Mouse (Mus musculus) gastrocnemius, adult 2 months (tissue): Measurements from ENCODE around the gene Alas2. TPM values are rescaled to one million over a fixed set of nuclear protein-coding genes. Genes with fewer than 3 reads are reported as not detected.

Source experiments
- DNase-seq: peaks from one replicate; pipeline ENCODE4 v3.0.0; 2022
- H3K27ac ChIP-seq: fragments of 200-600 bp; 2 replicates; pipeline ENCODE4 v1.8.1; 2022; ENCODE audit warnings: mild to moderate bottlenecking
- H3K4me3 ChIP-seq: fragments of 200-600 bp; 2 replicates; pipeline ENCODE4 v1.8.1; 2022; ENCODE audit warnings: mild to moderate bottlenecking, moderate library complexity
- CTCF ChIP-seq: fragments of 200-600 bp; IDR thresholded peaks from 2 replicates; pipeline ENCODE4 v1.8.1; 2022; ENCODE audit warnings: antibody characterized with exemption, mild to moderate bottlenecking, moderate library complexity
- intact Hi-C: fragments of 180-260 bp; cut with DNase I; formaldehyde crosslinking; loops from one replicate; pipeline ENCODE4 v1.15.1; 2025
- microRNA-seq: library from miRNA; unstranded; fragments of <30 nt; microRNA quantifications from one replicate; pipeline ENCODE4 v1.2.0, GENCODE M21; 2021
- total RNA-seq, 2 experiments: library from RNA; stranded (reverse); gene quantifications; 2 replicates each; pipeline ENCODE4 v1.2.3; 2021

The Alas2 gene
- total RNA-seq, 2 experiments from 2014 or later: 2.4 to 3.2 TPM

- no peak overlapping the region for H3K4me3 ChIP-seq
- intact Hi-C loops: no loop called here
- no peak for DNase-seq
- no peak overlapping the region for H3K27ac ChIP-seq
- no peak for TF ChIP-seq CTCF
These were observed 37.9 kb downstream of the Alas2 start for GRCm38 (mm10) chrX:150585116-150585515.

- intact Hi-C loops: no loop called here
- peak; percentile 87 for DNase-seq
- Histone ChIP-seq H3K4me3 (peak within 1 kb of the TSS; percentile 76), H3K27ac (peak within 1 kb of the TSS; percentile 84)
- peak; percentile 44 for TF ChIP-seq CTCF
These were observed 41.0 kb downstream of the Alas2 start, which contains the start of gene Pfkfb1 for GRCm38 (mm10) chrX:150588023-150588764. Pfkfb1 (plus strand) TSS chrX:150588229.

GRCm38 (mm10) chrX:150589696-150590095 is 42.5 kb downstream of the Alas2 start, which contains the start of gene Apex2:
Apex2 (minus strand) TSS chrX:150589868.
- H3K4me3 ChIP-seq: peak within 1 kb of the TSS; percentile 76
- TF ChIP-seq CTCF: no peak
- intact Hi-C loops: loop anchor here (10.0 kb wide), 1 partner anchor 365 kb away; no protein-coding TSS in a partner anchor
- DNase-seq: peak; percentile 32
- peak within 1 kb of the TSS; percentile 84 for H3K27ac ChIP-seq

- Histone ChIP-seq H3K27ac (peak overlapping the region; percentile 84), H3K4me3 (peak overlapping the region; percentile 60)
- peak; percentile 39 for DNase-seq
- intact Hi-C loops: loop anchor here (10.0 kb wide), 1 partner anchor 361 kb away; no protein-coding TSS in a partner anchor
- TF ChIP-seq CTCF: no peak
These were observed 46.3 kb downstream of the Alas2 start for GRCm38 (mm10) chrX:150593266-150594035.

- DNase-seq: no peak
- intact Hi-C loops: loop anchor here (10.0 kb wide), 1 partner anchor 361 kb away; no protein-coding TSS in a partner anchor
- TF ChIP-seq CTCF: no peak
- Histone ChIP-seq H3K27ac (peak overlapping the region; percentile 84), H3K4me3 (peak overlapping the region; percentile 60)
These were observed 47.0 kb downstream of the Alas2 start for GRCm38 (mm10) chrX:150594176-150594575.

GRCm38 (mm10) chrX:150595016-150595760 is 48.0 kb downstream of the Alas2 start:
- Histone ChIP-seq H3K4me3 (peak overlapping the region; percentile 60), H3K27ac (peak overlapping the region; percentile 84)
- TF ChIP-seq CTCF: no peak
- intact Hi-C loops: loop anchor here (10.0 kb wide), 1 partner anchor 360 kb away; no protein-coding TSS in a partner anchor
- DNase-seq: peak; percentile 34

GRCm38 (mm10) chrX:150598882-150599281 is 51.7 kb downstream of the Alas2 start:
- intact Hi-C loops: loop anchor here (10.0 kb wide), 1 partner anchor 356 kb away; no protein-coding TSS in a partner anchor

More at GRCm38 (mm10) chrX:150598882-150599281, 51.7 kb downstream of the Alas2 start:
- H3K4me3 ChIP-seq: no peak overlapping the region
- TF ChIP-seq CTCF: no peak
- peak overlapping the region; percentile 35; the same call in 1 of the 2 replicates for H3K27ac ChIP-seq
- DNase-seq: no peak

Small RNA genes within 50 kb of the gene (microRNA-seq; reads per million reads assigned to microRNA genes)
- gene Mir3620: not detected

Other genes starting within 250 kb of the Alas2 start
- gene Tmem29, start 88.2 kb upstream of the Alas2 start, total RNA-seq: 1 to 10 TPM; 6.0 to 8.6 TPM
- 10 to 100 TPM; 25.4 to 82.6 TPM for gene Pfkfb1, start 40.9 kb downstream of the Alas2 start, total RNA-seq
- 10 to 100 TPM in 1 of 2 experiments, 1 to 10 TPM in 1; 5.6 to 13.7 TPM for gene Apex2, start 42.5 kb downstream of the Alas2 start, total RNA-seq
- under 1 TPM in 1 of 2 experiments, not detected in 1; 0.20 TPM for gene Tro, start 110.2 kb downstream of the Alas2 start, total RNA-seq